Mouse (Mus musculus) adrenal gland, adult 8-10 months (tissue): ENCODE data around the gene Tle1. TPM values are rescaled to one million over a fixed set of nuclear protein-coding genes. Genes with fewer than 3 reads are reported as not detected.

Source experiments
- DNase-seq: peaks from one replicate; pipeline ENCODE4 v3.0.0; 2022
- total RNA-seq, 4 experiments: library from RNA; stranded (reverse); gene quantifications; 2 replicates each; pipeline ENCODE4 v1.2.4; 2022

Tle1 gene
- total RNA-seq, 4 experiments from 2014 or later = 35.8 to 50.7 (median 42.2) TPM

GRCm38 (mm10) chr4:72162445-72163218 lies 38.1 kb downstream of the Tle1 start:
- DNase-seq = no peak

GRCm38 (mm10) chr4:72160102-72160511 lies 40.6 kb downstream of the Tle1 start:
- DNase-seq = no peak

GRCm38 (mm10) chr4:72157931-72158371 lies 42.8 kb downstream of the Tle1 start:
- DNase-seq = no peak

DNA sequence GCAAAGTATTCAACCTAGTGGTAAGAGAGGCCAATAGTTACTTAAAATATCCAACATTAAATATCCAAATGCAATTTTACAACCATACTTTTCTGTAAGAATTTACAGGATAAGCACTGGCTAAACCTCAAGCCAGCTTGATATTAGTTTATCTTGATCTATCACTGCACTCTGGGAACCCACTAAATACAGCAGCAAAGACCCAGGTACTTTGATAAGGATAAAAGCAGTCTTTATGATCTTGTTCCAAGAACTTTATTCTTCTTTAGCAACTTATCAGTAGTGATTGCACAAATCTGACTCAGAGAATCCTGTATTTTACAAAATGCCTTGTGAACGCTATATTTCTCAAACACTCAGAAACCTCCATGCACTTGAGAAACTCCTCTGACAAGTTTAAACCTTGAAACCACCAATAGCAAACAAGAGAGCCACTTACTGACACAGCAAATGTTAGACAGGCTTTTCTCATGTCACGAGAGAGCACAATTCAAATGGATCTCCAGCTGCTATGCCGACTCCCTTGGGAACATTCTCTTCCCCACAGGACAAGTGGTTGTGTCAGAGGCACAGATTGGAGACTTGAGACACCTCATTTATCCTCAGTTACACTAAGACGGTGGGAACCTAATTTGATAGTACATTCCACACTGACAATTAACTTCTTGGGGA lies 50.1 kb downstream of the Tle1 start:
- no peak for DNase-seq

- DNase-seq = no peak
Observed at GRCm38 (mm10) chr4:72146003-72146402, 54.7 kb downstream of the Tle1 start.

- no peak for DNase-seq
Observed at GRCm38 (mm10) chr4:72144541-72144940, 56.2 kb downstream of the Tle1 start.

DNA sequence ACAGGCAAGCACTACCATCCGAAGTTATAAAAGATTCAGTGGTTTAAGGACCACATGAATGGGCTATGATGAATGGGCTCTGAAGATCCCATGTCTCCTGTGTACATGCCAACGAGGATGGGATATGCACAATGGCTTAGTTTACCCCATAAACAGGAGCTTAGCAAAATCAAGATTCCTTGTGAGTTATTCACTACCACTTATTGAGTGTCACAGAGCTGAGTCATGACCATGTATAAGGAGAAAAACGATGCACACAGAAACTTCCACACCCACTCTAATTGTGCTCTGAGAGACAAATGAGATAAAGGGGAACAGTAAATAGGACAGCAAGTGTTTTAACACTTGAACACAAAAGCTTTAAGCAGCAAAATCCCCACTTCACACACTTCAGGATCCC lies 60.0 kb downstream of the Tle1 start:
- no peak for DNase-seq

DNA sequence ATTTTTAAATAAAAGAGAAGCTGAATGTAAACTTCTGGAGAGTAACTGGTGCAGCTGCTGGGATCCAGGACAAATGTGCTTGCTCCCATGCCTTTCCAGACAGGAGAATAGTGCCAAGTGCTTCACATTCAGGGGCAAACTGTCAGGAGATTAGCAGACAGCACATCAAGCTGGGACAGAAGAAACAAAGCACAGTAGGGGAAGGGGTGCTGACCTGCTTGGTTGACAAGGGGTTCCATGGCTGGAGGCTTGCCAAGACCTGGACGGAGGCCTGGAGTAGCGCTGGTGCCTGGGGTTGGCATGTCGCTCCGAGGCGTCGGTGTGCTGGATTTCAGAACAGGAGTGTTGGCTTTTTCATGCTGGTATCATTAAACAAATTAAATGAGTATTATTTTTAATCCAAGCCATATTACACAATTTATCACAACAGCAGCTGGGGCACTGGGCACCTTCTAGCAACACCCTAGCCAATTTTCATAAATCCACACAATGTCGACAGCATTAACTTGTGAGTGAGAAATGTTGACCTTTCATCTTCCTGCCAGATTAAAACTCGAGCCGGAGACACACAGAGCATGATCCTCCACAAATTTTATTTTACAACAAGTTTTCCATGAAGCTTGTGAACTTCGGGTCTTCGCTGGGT lies 61.1 kb downstream of the Tle1 start:
- no peak for DNase-seq

- no peak for DNase-seq
Observed at GRCm38 (mm10) chr4:72138264-72139080, 62.2 kb downstream of the Tle1 start.

GRCm38 (mm10) chr4:72132646-72133045 lies 68.1 kb downstream of the Tle1 start:
- no peak for DNase-seq

DNA sequence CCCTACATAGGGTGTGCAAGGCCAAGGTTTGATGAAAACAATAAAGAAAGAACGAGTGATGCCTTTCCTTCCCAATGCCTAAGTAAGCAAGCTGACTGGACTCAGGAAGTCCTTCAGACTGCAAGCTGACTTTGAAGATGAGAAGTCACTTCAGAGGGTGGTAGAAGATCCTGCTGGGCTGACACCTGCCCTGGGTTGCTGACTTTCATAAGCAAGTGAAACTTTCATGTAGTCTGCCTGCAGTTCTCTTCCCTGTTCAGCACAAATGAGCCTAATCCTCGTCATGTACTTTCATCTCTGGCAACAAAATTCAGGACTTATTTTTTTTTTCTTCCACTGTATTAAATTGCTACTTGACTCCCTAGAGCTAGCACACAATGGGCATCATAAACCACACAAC lies 73.1 kb downstream of the Tle1 start:
- no peak for DNase-seq

- DNase-seq = no peak
Observed at GRCm38 (mm10) chr4:72124790-72125189, 75.9 kb downstream of the Tle1 start.

DNA sequence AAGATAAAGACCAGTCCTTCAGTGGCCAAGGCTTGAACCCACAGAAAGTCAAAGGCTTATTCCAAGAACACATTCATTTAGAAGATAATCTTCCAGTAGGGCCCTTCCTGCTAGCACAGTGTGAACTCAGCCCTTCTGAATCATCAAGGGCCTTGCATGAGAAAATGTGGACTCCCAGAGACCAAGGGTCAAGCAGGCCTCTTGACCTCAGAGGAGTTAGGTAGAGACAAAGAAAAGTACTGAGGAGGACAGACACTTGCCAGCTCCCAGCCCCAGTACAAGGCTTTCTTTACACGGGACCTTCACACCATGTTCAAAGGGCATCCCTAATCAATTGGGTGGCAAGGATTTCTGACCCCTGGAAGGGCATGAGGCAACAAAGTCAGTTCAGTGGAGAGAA lies 77.9 kb downstream of the Tle1 start:
- DNase-seq = no peak

DNA sequence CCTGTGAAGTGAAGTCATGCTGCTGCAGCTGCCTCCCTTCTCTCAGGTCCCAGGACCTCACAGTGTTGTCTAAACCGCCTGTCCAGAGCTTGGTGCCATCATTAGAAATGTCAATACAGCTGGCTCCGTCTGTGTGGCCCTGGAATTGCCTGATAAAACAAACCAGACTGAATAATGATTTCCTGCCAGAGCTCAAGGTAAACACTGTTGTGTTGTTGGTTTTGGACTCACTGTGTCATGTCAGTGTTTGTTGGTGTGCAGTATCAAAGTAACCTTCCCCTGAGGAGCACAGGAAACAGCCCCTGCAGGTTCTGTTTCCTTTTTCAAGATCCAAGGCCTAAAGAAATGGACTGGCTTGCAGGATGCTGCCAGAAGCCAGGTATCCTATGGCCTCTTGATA lies 78.4 kb downstream of the Tle1 start:
- DNase-seq = no peak

DNA sequence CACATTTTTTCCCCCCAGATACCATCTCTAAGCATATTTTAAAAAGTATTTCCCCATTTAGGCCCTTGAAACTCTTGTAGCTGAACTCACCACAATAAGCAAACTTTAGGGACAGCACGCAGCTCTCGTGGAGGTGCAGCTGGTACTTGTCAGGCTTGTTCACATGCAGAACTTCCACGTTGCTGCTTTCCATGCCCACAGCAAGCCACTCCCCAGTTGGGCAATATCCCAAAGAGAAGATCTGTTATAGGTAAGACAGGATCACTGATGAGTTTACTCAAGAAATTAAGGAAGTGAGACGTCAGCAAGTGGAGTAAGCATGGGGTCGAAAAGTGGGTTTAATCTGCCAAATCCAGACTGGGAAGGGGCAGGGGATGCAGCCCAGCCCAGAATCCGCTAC lies 80.7 kb downstream of the Tle1 start:
- no peak for DNase-seq

DNA sequence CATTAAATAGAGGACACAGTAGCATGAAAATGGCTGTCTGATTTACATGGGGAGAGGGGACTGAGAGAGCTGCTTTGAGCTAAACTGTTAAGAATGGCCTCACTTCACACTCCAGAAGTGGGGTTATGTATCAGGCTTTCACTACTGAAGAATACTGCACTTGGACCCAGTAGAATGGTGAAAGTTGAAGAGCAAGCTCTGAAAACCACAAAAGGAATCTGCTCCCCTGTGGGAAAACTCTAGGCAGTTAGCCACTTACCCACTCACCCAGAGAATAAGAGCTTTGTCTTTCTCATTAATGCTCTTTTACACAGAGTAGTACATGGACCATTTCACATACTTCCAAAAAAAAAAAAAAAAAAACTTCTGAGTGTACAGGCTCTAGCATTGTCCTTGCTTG lies 95.0 kb downstream of the Tle1 start:
- no peak for DNase-seq

DNA sequence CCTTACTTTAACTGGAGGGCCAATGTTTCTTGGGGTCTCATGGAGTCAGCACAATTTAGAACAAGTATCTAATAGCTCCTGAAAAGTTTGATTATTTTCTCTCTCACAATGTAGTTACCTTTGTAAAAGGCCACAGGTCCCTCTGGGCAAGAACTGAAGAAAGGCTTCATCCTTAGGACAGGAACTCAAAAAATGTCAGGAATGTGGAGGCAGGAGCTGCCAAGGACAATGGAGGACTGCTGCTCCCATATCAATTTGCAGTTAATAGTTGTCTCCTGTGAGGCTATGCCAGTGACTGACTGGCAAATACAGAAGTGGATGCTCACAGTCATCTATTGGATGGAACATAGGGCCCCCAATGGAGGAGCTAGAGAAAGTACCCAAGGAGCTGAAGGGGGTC lies 96.5 kb downstream of the Tle1 start:
- DNase-seq = no peak

- no peak for DNase-seq
Observed at GRCm38 (mm10) chr4:72087811-72088210, 112.9 kb downstream of the Tle1 start.

- no peak for DNase-seq
Observed at GRCm38 (mm10) chr4:72069111-72069534, 131.6 kb downstream of the Tle1 start.

DNA sequence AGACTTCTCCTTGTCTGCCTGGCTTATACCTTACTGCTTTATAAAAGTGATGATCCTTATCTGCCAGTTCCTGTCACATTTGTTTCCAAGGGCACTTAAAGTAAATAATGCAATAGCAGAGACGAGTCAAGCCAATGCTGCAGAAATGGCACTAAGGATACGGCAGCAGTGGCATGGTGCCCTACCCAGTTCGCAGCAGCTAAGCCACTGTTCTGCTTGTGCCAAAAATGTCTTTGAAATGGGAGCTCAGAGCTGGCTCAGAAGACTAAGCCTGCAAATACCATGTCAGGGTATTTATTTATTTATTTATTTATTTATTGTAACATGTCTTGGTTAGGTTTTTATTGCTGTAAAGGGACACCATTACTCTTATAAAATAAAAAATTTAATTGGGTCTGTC lies 132.8 kb downstream of the Tle1 start:
- DNase-seq = no peak
